Mouse (Mus musculus) ovary, postnatal 14 days (tissue): ENCODE measurements around the gene Gm5168.
"Not testable (repeated sequence)": the region's sequence is repeated elsewhere in the genome, so short reads cannot be mapped to it uniquely, and the experiment has no call there.

Source experiments
- DNase-seq: peaks from one replicate; pipeline ENCODE4 v3.0.0; 2022; ENCODE audit warnings: low spot score

Gm5168 gene

GRCm38 (mm10) chrX:26050941-26051340, at the start of gene Gm5168:
Gene Gm5168 (minus strand): TSS chrX:26051041.
- not testable (repeated sequence) for DNase-seq
